8 mouse cellular contexts compared by ENCODE assay signal in genomic region chr11:71018416-71019200, GRCm38 (mm10). TPM values are rescaled to one million over a fixed set of nuclear protein-coding genes. Genes with fewer than 3 reads are reported as not detected.
DNase-seq lines count a peak whose midpoint lies in the region; ATAC-seq and TF ChIP-seq lines count a peak whose summit lies in the region.

No protein-coding gene starts in this region.

- peaks cover 47% of the 10 kb centered on the region for H3K4me1 ChIP-seq in heart, embryonic 13.5 days
- peaks cover 39% of the 10 kb centered on the region for H3K4me1 ChIP-seq in forebrain, embryonic 10.5 days
- peaks cover 54% of the 10 kb centered on the region for H3K4me1 ChIP-seq in liver, embryonic 12.5 days

- H3K27me3 ChIP-seq in heart, embryonic 13.5 days (replicated peaks) = no peaks in the 10 kb centered on the region
- no peaks in the 10 kb centered on the region for H3K27me3 ChIP-seq in C2C12 (ENCODE audit: control insufficient read depth, insufficient read depth, insufficient read length)
- no peaks in the 10 kb centered on the region for H3K27me3 ChIP-seq in forebrain, embryonic 10.5 days (ENCODE audit: poor library complexity, severe bottlenecking)
- no peaks in the 10 kb centered on the region for H3K27me3 ChIP-seq in liver, embryonic 12.5 days (replicated peaks)

- no peak for DNase-seq in heart, postnatal 4 days
- DNase-seq in forebrain, embryonic 10.5 days (ENCODE audit: extremely low spot score, low spot score) = no peak
- no peak for DNase-seq in B cell, adult 2 months
- no peak for DNase-seq in embryo, embryonic 10 days (ENCODE audit: low spot score)
- no peak for DNase-seq in adrenal gland, postnatal 14 days

- 4% methylated on average over 28 of the region's 28 CpGs for WGBS in heart, embryonic 13.5 days
- WGBS in forebrain, embryonic 10.5 days = 6% methylated on average over 28 of the region's 28 CpGs
- 5% methylated on average over 28 of the region's 28 CpGs for WGBS in liver, embryonic 12.5 days (ENCODE audit: insufficient replicate concordance)

- TF ChIP-seq CTCF in C2C12 (IDR thresholded peaks at IDR 0.05; ENCODE audit: control insufficient read depth, insufficient read depth, insufficient read length) = no peak

- peaks cover 92% of the 10 kb centered on the region for H3K79me2 ChIP-seq in C2C12 (ENCODE audit: control insufficient read depth, insufficient read depth)

- peak overlapping the region; percentile 94 for H3ac ChIP-seq in C2C12 (ENCODE audit: control insufficient read depth, insufficient read length, low read depth)

- H3K9ac ChIP-seq in heart, embryonic 13.5 days = peak overlapping the region; percentile 87
- H3K9ac ChIP-seq in liver, embryonic 12.5 days = peak overlapping the region; percentile 84

- H3K4me3 ChIP-seq in heart, embryonic 13.5 days = peak overlapping the region; percentile 71
- peak overlapping the region; percentile 72 for H3K4me3 ChIP-seq in C2C12 (ENCODE audit: insufficient read depth, poor library complexity, severe bottlenecking)
- peak overlapping the region; percentile 87 for H3K4me3 ChIP-seq in forebrain, embryonic 10.5 days
- H3K4me3 ChIP-seq in liver, embryonic 12.5 days = peak overlapping the region; percentile 83

- peaks cover 72% of the 10 kb centered on the region for H3K79me3 ChIP-seq in C2C12 (ENCODE audit: low read depth)

- ATAC-seq in heart, embryonic 13.5 days (ENCODE audit: extremely low read depth, insufficient number of reproducible peaks, low FRiP score, low TSS enrichment) = peak; percentile 1; the same call in 1 of the 2 replicates
- peak; percentile 14 for ATAC-seq in liver, embryonic 12.5 days

- no peaks in the 10 kb centered on the region for H3K9me3 ChIP-seq in heart, embryonic 13.5 days
- H3K9me3 ChIP-seq in forebrain, embryonic 10.5 days = no peaks in the 10 kb centered on the region
- H3K9me3 ChIP-seq in liver, embryonic 12.5 days (replicated peaks) = no peaks in the 10 kb centered on the region

- peak overlapping the region; percentile 96 for H3K4me2 ChIP-seq in heart, embryonic 13.5 days
- peak overlapping the region; percentile 70 for H3K4me2 ChIP-seq in liver, embryonic 12.5 days

- H3K36me3 ChIP-seq in heart, embryonic 13.5 days = peaks cover 50% of the 10 kb centered on the region
- H3K36me3 ChIP-seq in C2C12 (ENCODE audit: control insufficient read depth, insufficient read depth) = peaks cover 45% of the 10 kb centered on the region
- H3K36me3 ChIP-seq in forebrain, embryonic 10.5 days (replicated peaks) = peaks cover 42% of the 10 kb centered on the region
- H3K36me3 ChIP-seq in liver, embryonic 12.5 days = peaks cover 42% of the 10 kb centered on the region

- peak overlapping the region; percentile 64 for H3K27ac ChIP-seq in heart, embryonic 13.5 days (replicated peaks)
- peak overlapping the region; percentile 97 for H3K27ac ChIP-seq in forebrain, embryonic 10.5 days
- peak overlapping the region; percentile 77 for H3K27ac ChIP-seq in liver, embryonic 12.5 days

TF ChIP-seq in C2C12, 6 proteins besides CTCF, POLR2A, EP300 and RAD21:
- peak; percentile 60 for TF ChIP-seq CEBPB (IDR thresholded peaks at IDR 0.05; ENCODE audit: low read depth)
- TF ChIP-seq MYOG (IDR thresholded peaks at IDR 0.05; ENCODE audit: control insufficient read depth, extremely low read depth, insufficient read length) = no peak
- peak; percentile 87 for TF ChIP-seq USF1 (IDR thresholded peaks at IDR 0.05; ENCODE audit: low read depth)
- no peak for TF ChIP-seq MYOD1 (IDR thresholded peaks at IDR 0.05; ENCODE audit: control insufficient read depth, insufficient read length, low read depth)
- TF ChIP-seq MAX (IDR thresholded peaks at IDR 0.05) = no peak
- TF ChIP-seq FOSL1 (IDR thresholded peaks at IDR 0.05; ENCODE audit: insufficient read depth, low read length, poor library complexity, severe bottlenecking) = no peak

RNA-seq across cellular contexts. Expression of gene Mis12, which starts 0.8 kb away (rescaled TPM):
- 22.6 and 24.5 TPM in 2 replicates for polyA plus RNA-seq in heart, embryonic 13.5 days (2015; fragmentation: Nextera tagmentation; extraction: Ambion mirVana)
- total RNA-seq in heart, postnatal 4 days (2021) = 10 to 100 TPM; 15.2 to 15.3 TPM
- polyA plus RNA-seq in C2C12 (2012; fragmentation: generic; extraction: Trizol) = 18.4 TPM
- polyA plus RNA-seq in forebrain, embryonic 10.5 days (2016; fragmentation: Nextera tagmentation; extraction: Ambion mirVana) = 67.8 and 73.9 TPM in 2 replicates
- polyA plus RNA-seq in liver, embryonic 12.5 days (2016; fragmentation: Nextera tagmentation; extraction: Ambion mirVana) = 29.3 and 31.4 TPM in 2 replicates
- total RNA-seq in adrenal gland, postnatal 14 days (2021) = 23.2 and 24.4 TPM in 2 replicates

RNA-seq across cellular contexts. Expression of gene Derl2, which starts 1.0 kb away (rescaled TPM):
- polyA plus RNA-seq in heart, embryonic 13.5 days (2015; fragmentation: Nextera tagmentation; extraction: Ambion mirVana) = 30.8 and 35.6 TPM in 2 replicates
- total RNA-seq in heart, postnatal 4 days (2021) = 10 to 100 TPM; 22.2 to 24.9 TPM
- polyA plus RNA-seq in C2C12 (2012; fragmentation: generic; extraction: Trizol) = 38.5 TPM
- polyA plus RNA-seq in forebrain, embryonic 10.5 days (2016; fragmentation: Nextera tagmentation; extraction: Ambion mirVana) = 32.4 and 42.5 TPM in 2 replicates
- 34.8 and 41.4 TPM in 2 replicates for polyA plus RNA-seq in liver, embryonic 12.5 days (2016; fragmentation: Nextera tagmentation; extraction: Ambion mirVana)
- total RNA-seq in adrenal gland, postnatal 14 days (2021) = 56.0 and 60.2 TPM in 2 replicates

RNA-seq across cellular contexts. Expression of gene Dhx33, which starts 14.4 kb away (rescaled TPM):
- polyA plus RNA-seq in heart, embryonic 13.5 days (2015; fragmentation: Nextera tagmentation; extraction: Ambion mirVana) = 11.3 and 12.6 TPM in 2 replicates
- 10 to 100 TPM; 15.0 to 16.9 TPM for total RNA-seq in heart, postnatal 4 days (2021)
- polyA plus RNA-seq in C2C12 (2012; fragmentation: generic; extraction: Trizol) = 14.9 TPM
- polyA plus RNA-seq in forebrain, embryonic 10.5 days (2016; fragmentation: Nextera tagmentation; extraction: Ambion mirVana) = 27.5 and 28.6 TPM in 2 replicates
- 15.3 and 16.3 TPM in 2 replicates for polyA plus RNA-seq in liver, embryonic 12.5 days (2016; fragmentation: Nextera tagmentation; extraction: Ambion mirVana)
- total RNA-seq in adrenal gland, postnatal 14 days (2021) = 28.3 and 29.5 TPM in 2 replicates

RNA-seq across cellular contexts. Expression of gene 6330403K07Rik, which starts 14.7 kb away (rescaled TPM):
- 35.8 and 40.1 TPM in 2 replicates for polyA plus RNA-seq in heart, embryonic 13.5 days (2015; fragmentation: Nextera tagmentation; extraction: Ambion mirVana)
- 1 to 10 TPM; 5.2 to 5.6 TPM for total RNA-seq in heart, postnatal 4 days (2021)
- polyA plus RNA-seq in C2C12 (2012; fragmentation: generic; extraction: Trizol) = 0.06 TPM
- polyA plus RNA-seq in forebrain, embryonic 10.5 days (2016; fragmentation: Nextera tagmentation; extraction: Ambion mirVana) = 105 and 112 TPM in 2 replicates
- 12.9 and 14.1 TPM in 2 replicates for polyA plus RNA-seq in liver, embryonic 12.5 days (2016; fragmentation: Nextera tagmentation; extraction: Ambion mirVana)
- 9.3 and 10.1 TPM in 2 replicates for total RNA-seq in adrenal gland, postnatal 14 days (2021)

RNA-seq across cellular contexts. Expression of gene C1qbp, which starts 35.8 kb away (rescaled TPM):
- 248 and 269 TPM in 2 replicates for polyA plus RNA-seq in heart, embryonic 13.5 days (2015; fragmentation: Nextera tagmentation; extraction: Ambion mirVana)
- total RNA-seq in heart, postnatal 4 days (2021) = 100 to 1,000 TPM; 233 to 253 TPM
- 386 TPM for polyA plus RNA-seq in C2C12 (2012; fragmentation: generic; extraction: Trizol)
- polyA plus RNA-seq in forebrain, embryonic 10.5 days (2016; fragmentation: Nextera tagmentation; extraction: Ambion mirVana) = 366 and 369 TPM in 2 replicates
- polyA plus RNA-seq in liver, embryonic 12.5 days (2016; fragmentation: Nextera tagmentation; extraction: Ambion mirVana) = 352 and 380 TPM in 2 replicates
- total RNA-seq in adrenal gland, postnatal 14 days (2021) = 234 and 249 TPM in 2 replicates
